Mouse (Mus musculus): ENCODE measurements around the gene BC024978. TPM values are rescaled to one million over a fixed set of nuclear protein-coding genes. Genes with fewer than 3 reads are reported as not detected.

Gene BC024978
- 10 to 100 TPM in 22 of 26 experiments, 1 to 10 TPM in 4; 5.7 to 25.5 (median 14.7) TPM for total RNA-seq (2018; cell fraction: chromatin; rRNA removed)
- total RNA-seq (2018; cell fraction: cytosol; rRNA removed), result 10 to 100 TPM in 1 of 26 experiments, 1 to 10 TPM in 25; 6.5 to 12.0 (median 8.4) TPM
- 10 to 100 TPM in 20 of 26 experiments, 1 to 10 TPM in 6; 5.8 to 23.7 (median 15.1) TPM for total RNA-seq (2018; cell fraction: nucleus; rRNA removed)
- 5.6 to 8.4 TPM (median 6.5 TPM) in 3 replicates for polyA plus RNA-seq (2018)

- Histone ChIP-seq H3K36me3 (ENCODE audit: inconsistent target) (peaks cover 30% of the 10 kb centered on the region), H3K79me2 (ENCODE audit: inconsistent target) (peaks cover 47% of the 10 kb centered on the region), H3K4me3 (ENCODE audit: inconsistent target) (peak within 1 kb of the TSS; percentile 54), H3K27ac (peak within 1 kb of the TSS; percentile 96)
- WGBS (ENCODE audit: missing documents), result under 1% methylated on average over 64 of the region's 64 CpGs
Measured at GRCm38 (mm10) chr7:27195681-27196611, at the start of gene BC024978, which contains the start of gene Snrpa. BC024978 (plus strand) TSS chr7:27195781. Snrpa (minus strand) TSS chr7:27196271.

- Histone ChIP-seq H3K79me2 (ENCODE audit: inconsistent target) (no peaks in the 10 kb centered on the region), H3K36me3 (ENCODE audit: inconsistent target) (peaks cover 8% of the 10 kb centered on the region), H3K27ac (no peak within 1 kb of the TSS), H3K4me3 (ENCODE audit: inconsistent target) (no peak within 1 kb of the TSS)
- WGBS (ENCODE audit: missing documents), result 72% methylated on average over 7 of the region's 10 CpGs
Measured at GRCm38 (mm10) chr7:27153205-27153764, 42.3 kb upstream of the BC024978 start, which contains the start of gene Cyp2t4. Cyp2t4 (plus strand) TSS chr7:27153714.

GRCm38 (mm10) chr7:27156005-27156404 lies 39.6 kb upstream of the BC024978 start:
- Histone ChIP-seq H3K4me3 (ENCODE audit: inconsistent target) (no peak overlapping the region), H3K79me2 (ENCODE audit: inconsistent target) (peaks cover 6% of the 10 kb centered on the region; the same call in 1 of the 2 replicates), H3K27ac (no peak overlapping the region), H3K36me3 (ENCODE audit: inconsistent target) (peaks cover 22% of the 10 kb centered on the region)
- 90% methylated on average over 12 of the region's 13 CpGs for WGBS (ENCODE audit: missing documents)

GRCm38 (mm10) chr7:27158171-27158570 lies 37.4 kb upstream of the BC024978 start:
- Histone ChIP-seq H3K27ac (no peak overlapping the region), H3K79me2 (ENCODE audit: inconsistent target) (peaks cover 28% of the 10 kb centered on the region; the same call in 1 of the 2 replicates), H3K4me3 (ENCODE audit: inconsistent target) (no peak overlapping the region), H3K36me3 (ENCODE audit: inconsistent target) (peaks cover 22% of the 10 kb centered on the region)
- WGBS (ENCODE audit: missing documents), result over 99% methylated on average over 8 of the region's 9 CpGs

GRCm38 (mm10) chr7:27159256-27159655 lies 36.3 kb upstream of the BC024978 start:
- Histone ChIP-seq H3K4me3 (ENCODE audit: inconsistent target) (no peak overlapping the region), H3K79me2 (ENCODE audit: inconsistent target) (peaks cover 39% of the 10 kb centered on the region), H3K27ac (no peak overlapping the region), H3K36me3 (ENCODE audit: inconsistent target) (peaks cover 22% of the 10 kb centered on the region)
- 98% methylated on average over 5 of the region's 6 CpGs for WGBS (ENCODE audit: missing documents)

- Histone ChIP-seq H3K79me2 (ENCODE audit: inconsistent target) (peaks cover 45% of the 10 kb centered on the region), H3K27ac (no peak overlapping the region), H3K4me3 (ENCODE audit: inconsistent target) (no peak overlapping the region), H3K36me3 (ENCODE audit: inconsistent target) (peaks cover 22% of the 10 kb centered on the region)
- WGBS (ENCODE audit: missing documents), result 16% methylated on average over 8 of the region's 8 CpGs
Measured at GRCm38 (mm10) chr7:27159882-27160281, 35.7 kb upstream of the BC024978 start.

GRCm38 (mm10) chr7:27160921-27161320 lies 34.7 kb upstream of the BC024978 start:
- no peak overlapping the region for H3K27ac ChIP-seq
- peaks cover 22% of the 10 kb centered on the region for H3K36me3 ChIP-seq (ENCODE audit: inconsistent target)
- H3K79me2 ChIP-seq (ENCODE audit: inconsistent target), result peaks cover 56% of the 10 kb centered on the region
- no peak overlapping the region for H3K4me3 ChIP-seq (ENCODE audit: inconsistent target)
- 72% methylated on average over 3 of the region's 3 CpGs for WGBS (ENCODE audit: missing documents)

GRCm38 (mm10) chr7:27161744-27162143 lies 33.8 kb upstream of the BC024978 start:
- Histone ChIP-seq H3K4me3 (ENCODE audit: inconsistent target) (no peak overlapping the region), H3K27ac (no peak overlapping the region), H3K79me2 (ENCODE audit: inconsistent target) (peaks cover 58% of the 10 kb centered on the region), H3K36me3 (ENCODE audit: inconsistent target) (peaks cover 22% of the 10 kb centered on the region)
- WGBS (ENCODE audit: missing documents), result 86% methylated on average over 4 of the region's 4 CpGs

GRCm38 (mm10) chr7:27162780-27163449 lies 32.7 kb upstream of the BC024978 start:
- Histone ChIP-seq H3K27ac (no peak overlapping the region), H3K36me3 (ENCODE audit: inconsistent target) (peaks cover 18% of the 10 kb centered on the region), H3K4me3 (ENCODE audit: inconsistent target) (no peak overlapping the region), H3K79me2 (ENCODE audit: inconsistent target) (peaks cover 58% of the 10 kb centered on the region)
- 92% methylated on average over 5 of the region's 5 CpGs for WGBS (ENCODE audit: missing documents)

GRCm38 (mm10) chr7:27163450-27163805 lies 32.2 kb upstream of the BC024978 start:
- no peak overlapping the region for H3K4me3 ChIP-seq (ENCODE audit: inconsistent target)
- H3K36me3 ChIP-seq (ENCODE audit: inconsistent target), result peaks cover 12% of the 10 kb centered on the region
- no peak overlapping the region for H3K27ac ChIP-seq
- WGBS (ENCODE audit: missing documents), result 84% methylated on average over 5 of the region's 5 CpGs
- H3K79me2 ChIP-seq (ENCODE audit: inconsistent target), result peaks cover 58% of the 10 kb centered on the region

GRCm38 (mm10) chr7:27164112-27164947 lies 31.3 kb upstream of the BC024978 start:
- H3K4me3 ChIP-seq (ENCODE audit: inconsistent target), result no peak overlapping the region
- H3K36me3 ChIP-seq (ENCODE audit: inconsistent target), result peaks cover 3% of the 10 kb centered on the region
- no peak overlapping the region for H3K27ac ChIP-seq
- peaks cover 58% of the 10 kb centered on the region for H3K79me2 ChIP-seq (ENCODE audit: inconsistent target)
- 94% methylated on average over 33 of the region's 33 CpGs for WGBS (ENCODE audit: missing documents)

GRCm38 (mm10) chr7:27165007-27165655 lies 30.4 kb upstream of the BC024978 start:
- H3K36me3 ChIP-seq (ENCODE audit: inconsistent target), result peaks cover 3% of the 10 kb centered on the region; the same call in 1 of the 2 replicates
- peaks cover 58% of the 10 kb centered on the region for H3K79me2 ChIP-seq (ENCODE audit: inconsistent target)
- H3K27ac ChIP-seq, result no peak overlapping the region
- WGBS (ENCODE audit: missing documents), result 85% methylated on average over 23 of the region's 23 CpGs
- no peak overlapping the region; the same call in 1 of the 2 replicates for H3K4me3 ChIP-seq (ENCODE audit: inconsistent target)

- Histone ChIP-seq H3K27ac (peak overlapping the region; percentile 72), H3K36me3 (ENCODE audit: inconsistent target) (peaks cover 9% of the 10 kb centered on the region; the same call in 1 of the 2 replicates), H3K79me2 (ENCODE audit: inconsistent target) (peaks cover 55% of the 10 kb centered on the region), H3K4me3 (ENCODE audit: inconsistent target) (peak overlapping the region; percentile 79)
- WGBS (ENCODE audit: missing documents), result 3% methylated on average over 8 of the region's 8 CpGs
Measured at GRCm38 (mm10) chr7:27165696-27166095, 29.9 kb upstream of the BC024978 start.
